Mouse (Mus musculus): ENCODE results near the gene Tspan33.

Tspan33 gene

DNA sequence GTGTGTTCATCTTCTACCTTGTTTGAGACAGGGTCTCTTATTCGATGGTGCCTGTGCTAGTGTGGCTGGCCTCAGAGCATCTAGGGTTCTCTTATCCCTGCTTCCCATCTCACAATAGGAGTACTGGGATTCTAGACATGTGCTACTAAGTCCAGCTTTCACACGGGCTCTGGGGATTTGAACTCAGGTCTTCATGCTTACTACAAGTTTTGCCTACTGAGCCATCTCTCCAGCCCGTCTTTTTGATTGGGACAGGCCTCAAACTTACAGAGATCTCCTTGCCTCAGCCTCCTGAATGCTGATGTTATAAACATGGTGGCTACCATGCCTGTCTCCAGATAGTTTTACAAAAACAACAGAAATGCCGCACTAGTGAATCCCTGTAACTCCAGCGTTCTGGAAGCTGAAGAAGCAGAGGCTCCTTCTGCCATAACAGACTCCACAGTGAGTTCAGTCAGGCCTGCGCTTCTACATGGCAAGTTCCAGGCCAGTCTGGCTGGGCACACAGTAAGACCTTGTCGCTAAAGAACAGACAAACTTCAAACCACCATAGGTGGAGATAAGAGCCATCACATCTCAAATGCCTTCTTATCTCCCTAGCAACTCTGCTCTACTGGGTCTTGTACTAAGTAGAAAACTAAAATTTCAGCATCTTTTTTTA, 5.2 kb downstream of the Tspan33 start:
- DNase-seq, result no peak

DNA sequence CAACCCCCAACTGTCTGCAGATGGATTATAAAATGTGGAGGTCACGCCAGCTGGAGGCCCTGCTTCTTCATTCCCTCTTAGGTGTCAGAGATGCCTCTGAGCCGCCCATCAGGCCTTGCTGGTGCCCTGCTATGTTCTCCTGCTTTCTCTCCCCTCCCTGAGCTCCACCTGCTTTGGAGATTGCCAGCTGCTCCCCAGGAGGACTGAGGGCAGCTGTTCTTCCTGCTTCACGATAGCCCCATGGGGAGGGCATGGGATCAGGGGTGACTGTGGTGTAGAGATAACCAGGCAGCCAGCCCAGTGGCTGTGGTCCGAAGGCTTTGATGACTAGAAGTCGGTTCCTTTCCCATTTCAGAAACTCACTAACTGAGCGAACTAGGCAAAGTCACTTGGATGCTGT, 7.0 kb downstream of the Tspan33 start:
- DNase-seq, result no peak

DNA sequence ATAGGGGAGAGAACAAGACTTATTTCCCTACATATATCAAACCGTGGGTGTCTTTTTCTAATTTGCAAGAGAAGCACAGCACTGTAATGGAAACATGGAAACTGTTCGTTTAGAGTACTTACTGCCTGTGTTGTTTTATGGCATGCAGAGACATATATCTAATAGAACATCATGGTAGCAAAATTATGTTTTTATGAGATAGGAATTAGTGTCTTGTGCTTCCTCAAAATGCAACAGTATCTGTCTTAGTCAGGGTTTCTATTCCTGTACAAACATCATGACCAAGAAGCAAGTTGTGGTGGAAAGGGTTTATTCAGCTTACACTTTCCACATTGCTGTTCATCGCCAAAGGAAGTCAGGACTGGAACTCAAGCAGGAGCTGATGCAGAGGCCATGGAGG, 8.1 kb downstream of the Tspan33 start:
- DNase-seq, result no peak

DNA sequence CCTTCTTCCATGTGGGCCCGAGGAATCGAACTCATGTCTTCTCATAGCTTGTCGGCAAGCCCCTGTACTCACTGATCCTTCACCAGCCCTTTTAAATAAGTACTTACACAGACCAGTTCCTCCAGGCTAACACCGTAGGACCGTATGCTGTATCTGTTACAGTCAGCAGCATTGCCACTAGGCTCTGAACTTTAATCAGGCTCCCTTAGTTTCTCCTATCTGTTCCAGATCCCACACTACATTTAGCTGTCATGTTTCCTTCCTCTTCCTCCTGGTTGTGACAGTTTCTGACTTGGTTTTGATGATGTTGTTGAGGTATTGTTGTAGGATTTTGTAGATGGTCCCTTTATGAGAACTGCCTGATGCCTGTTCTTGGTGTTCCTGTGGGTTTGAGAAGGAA, 10.1 kb downstream of the Tspan33 start:
- no peak for DNase-seq

DNA sequence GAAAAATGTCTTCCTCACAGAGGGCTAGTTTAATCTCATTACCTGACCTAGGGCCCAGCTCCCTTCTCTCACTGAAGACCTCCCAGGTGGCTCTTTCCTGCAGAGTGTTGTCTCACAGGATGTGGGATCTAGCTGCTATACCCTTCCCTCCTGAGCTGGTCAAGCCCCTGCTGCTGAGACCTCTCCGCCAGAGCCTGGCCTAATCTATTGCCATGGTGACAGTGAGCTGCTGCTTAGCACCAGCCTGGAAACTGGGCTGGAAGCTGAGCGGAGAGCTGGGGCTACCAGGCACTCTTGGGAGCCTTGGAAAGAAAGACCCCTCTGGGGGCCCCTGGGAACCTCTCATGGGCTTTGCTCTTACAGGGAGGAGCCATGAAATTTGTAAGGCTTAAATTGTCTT, 13.9 kb downstream of the Tspan33 start:
- no peak for DNase-seq

DNA sequence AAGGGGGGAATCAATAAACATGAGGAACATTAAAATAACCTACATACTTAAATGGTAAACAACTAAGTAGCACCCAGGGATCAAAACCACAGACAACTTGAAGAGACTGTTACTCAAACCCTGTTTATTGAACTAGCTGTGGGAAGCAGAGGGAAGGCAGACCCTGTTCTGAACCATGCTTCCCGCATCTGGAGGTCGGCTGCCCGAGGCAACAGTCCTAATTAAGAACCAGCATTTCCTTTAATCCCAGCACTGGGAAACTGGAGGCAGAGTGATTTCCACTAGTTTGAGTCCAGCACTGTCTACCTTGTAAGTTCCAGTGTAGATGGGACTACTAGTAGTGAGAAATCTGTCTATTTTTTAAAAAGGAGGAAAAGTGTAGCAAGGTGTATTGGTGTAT, 17.3 kb downstream of the Tspan33 start:
- no peak for DNase-seq

DNA sequence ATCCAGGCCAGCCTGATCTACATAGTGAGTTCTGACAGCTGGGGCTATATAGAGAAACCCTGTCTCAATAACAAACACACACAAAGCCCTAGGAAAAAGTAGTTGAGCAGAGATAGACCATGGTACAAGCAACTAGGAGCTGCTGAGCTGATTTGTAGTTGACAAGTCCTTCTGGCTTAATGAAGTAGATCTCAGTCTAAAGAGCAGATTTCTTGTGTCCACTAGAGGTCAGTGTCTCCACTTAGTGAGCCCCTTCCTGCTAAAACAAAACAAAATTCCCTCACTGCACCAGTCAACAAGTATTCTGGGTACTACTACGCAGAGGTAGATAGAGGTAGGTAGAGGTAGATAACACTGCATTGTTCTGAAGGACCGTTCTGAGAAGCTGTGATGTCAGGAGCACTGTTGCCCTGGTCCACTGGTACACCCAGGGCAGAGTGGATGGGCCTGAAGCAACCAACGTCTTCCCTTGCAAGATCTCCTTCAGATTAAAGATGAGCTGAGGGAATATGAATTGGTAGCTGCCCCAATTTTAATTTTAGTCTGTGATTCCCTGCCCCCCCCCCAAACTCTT, 18.1 kb downstream of the Tspan33 start:
- no peak for DNase-seq

DNA sequence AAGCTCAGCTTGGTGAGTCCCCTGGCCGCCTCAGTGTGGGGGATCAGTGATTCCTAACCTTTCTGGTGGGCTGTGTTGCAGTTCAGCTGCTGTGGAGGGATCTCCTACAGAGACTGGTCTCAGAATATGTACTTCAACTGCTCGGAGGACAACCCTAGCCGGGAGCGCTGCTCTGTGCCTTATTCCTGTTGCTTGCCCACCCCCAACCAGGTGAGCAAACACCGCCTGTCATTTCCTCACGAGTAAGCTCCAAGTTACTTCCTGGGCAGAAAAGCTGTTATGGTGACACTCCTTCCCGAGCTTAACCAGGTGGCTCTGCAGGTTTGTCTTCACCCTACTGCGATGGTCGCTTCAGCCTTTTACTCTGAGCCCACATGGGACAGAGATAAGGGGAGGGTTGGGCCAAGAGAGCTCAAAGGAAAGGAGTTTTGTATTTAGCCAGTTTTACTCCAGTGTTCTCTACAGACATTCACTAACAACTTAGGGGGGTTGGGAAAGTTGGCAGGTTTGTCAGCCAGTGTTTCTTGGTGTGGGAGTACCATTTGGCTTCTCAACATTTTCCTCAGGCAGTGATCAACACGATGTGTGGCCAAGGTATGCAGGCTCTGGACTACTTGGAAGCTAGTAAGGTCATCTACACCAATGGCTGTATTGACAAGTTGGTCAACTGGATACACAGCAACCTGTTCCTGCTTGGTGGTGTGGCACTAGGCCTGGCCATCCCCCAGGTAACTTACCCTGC, 22.8 kb downstream of the Tspan33 start:
- peak; percentile 23 to 41 for DNase-seq

DNA sequence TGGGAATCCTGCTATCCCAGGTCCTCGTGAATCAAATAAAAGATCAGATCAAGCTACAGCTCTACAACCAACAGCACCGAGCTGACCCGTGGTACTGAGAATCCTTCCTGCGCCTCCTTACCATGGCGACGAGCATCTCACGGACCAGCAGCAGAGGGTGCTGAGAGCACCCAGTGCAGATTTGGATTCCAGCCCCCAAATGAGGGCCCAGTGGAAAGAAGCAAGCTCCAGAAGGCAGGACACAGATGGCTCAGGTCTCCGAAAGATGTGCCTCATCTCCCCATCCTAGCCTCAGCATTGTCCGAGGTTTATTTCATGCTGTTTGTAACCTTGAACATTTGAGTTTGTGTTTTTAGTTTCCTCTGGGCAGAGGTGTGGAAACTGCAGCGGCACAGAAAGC, 23.5 kb downstream of the Tspan33 start:
- DNase-seq, result no peak

DNA sequence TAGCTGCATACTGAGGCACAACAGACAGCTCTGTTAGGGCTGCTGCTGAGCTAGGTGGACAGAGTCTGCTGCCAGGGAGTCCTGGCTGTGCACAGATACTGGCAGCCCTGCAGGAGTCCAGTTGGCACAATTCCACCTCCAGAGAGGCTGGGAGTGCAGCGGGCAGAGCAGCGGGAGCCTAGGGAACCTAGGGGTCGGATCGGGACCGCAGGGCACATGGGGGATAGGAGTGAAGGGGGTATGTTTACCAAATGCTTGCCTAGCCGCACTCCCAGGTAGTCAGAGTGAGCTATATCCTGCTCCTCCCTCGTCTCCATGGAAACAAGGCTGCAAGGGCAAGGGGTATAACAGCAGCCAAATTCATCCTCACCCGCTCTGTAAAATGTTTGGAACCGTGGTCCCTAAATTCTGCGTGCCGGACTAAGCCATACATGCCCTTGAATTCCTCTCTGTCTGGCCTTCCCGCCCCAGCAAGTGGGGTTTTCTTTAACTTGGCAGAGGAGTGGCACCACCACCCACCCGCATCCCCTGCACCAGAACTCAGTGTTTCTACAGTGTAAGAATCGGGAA, 24.0 kb downstream of the Tspan33 start:
- no peak for DNase-seq

DNA sequence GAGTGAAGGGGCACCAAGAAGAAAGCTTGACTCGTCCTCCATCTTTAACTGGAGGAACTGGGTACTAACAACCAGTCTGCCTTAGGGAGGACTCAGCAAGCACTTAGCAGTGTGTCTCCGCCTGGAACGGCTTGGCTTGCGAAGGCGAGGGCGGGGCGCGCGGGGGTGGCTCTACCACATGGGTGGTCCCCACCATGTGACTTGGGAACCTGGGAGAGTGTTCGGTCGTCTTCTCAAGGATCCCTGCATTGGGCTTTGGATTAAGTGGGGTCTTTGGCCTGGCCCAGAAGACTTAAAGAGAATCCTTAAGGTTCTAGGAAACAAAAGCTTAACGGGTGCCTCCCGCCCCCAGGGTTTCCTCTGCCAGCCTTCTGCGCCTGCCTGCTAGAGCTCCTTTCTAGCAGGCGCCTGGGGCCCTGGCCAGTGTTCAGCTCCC, 24.9 kb downstream of the Tspan33 start:
- DNase-seq, result peak; percentile 61 to 64

DNA sequence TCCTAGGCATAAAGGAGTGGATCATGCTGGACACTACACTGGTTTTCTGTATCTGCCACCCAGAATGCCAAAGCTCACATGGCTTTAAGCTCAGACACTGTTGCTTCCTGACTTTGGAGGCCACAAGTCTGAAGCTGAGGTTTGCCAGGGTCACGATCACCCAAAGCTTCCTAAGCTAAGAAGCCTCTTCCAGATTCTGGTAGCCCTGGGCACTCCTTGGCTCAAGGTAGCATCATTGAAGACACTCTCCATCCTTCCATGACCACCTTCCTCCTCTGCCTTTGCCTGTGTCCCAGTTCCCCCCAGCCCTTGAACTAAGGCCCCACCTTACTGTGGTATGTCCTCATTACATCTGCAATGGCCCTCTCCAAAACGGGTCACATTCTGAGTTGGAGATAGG, 27.9 kb downstream of the Tspan33 start:
- DNase-seq, result no peak

DNA sequence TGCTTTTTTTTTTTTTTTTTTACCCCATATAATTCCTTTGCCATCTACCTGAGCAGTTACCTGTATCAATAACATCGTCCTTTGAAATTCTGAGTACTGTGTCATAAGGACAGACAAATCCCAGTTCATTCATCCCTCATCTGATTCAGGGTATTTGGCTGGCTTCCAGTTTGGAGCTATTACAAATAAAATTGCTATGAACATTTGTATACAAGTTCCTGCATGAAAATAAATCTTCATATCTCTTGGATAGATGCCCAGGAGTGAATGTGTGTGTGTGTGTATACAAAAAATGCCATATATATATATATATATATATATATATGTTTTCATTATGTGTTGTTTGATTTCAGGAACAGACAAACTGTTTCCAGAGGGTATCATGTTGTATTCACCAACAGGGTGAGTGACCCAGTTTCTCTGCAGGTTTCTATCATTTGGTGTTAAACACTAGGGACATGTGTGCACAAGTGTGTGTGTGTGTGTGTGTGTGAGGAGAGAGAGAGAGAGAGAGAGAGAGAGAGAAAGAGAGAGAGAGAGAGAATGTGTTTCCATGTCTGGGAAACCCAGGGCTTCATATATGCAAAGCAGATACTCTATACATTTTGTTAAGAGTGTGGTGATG, 32.7 kb downstream of the Tspan33 start:
- DNase-seq, result no peak

DNA sequence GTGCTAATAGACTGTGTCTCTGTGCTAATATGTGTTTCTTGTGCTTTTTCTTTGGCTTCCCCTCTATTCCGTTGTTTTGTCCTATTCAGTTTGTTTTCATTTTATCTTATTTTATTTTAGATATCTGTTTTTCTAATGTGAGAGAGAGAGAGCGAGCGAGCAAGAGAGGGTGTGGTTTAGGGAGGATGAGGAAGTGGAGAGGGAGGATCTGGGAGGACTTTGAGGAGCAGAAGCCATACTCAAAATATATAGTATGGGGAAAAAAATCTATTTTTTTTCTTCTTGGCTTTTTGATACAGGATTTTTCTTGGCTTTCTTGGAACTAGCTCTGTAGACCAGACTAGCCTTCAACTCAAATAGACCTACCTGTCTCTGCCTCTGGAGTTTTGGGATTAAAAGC, 34.0 kb downstream of the Tspan33 start:
- no peak for DNase-seq

DNA sequence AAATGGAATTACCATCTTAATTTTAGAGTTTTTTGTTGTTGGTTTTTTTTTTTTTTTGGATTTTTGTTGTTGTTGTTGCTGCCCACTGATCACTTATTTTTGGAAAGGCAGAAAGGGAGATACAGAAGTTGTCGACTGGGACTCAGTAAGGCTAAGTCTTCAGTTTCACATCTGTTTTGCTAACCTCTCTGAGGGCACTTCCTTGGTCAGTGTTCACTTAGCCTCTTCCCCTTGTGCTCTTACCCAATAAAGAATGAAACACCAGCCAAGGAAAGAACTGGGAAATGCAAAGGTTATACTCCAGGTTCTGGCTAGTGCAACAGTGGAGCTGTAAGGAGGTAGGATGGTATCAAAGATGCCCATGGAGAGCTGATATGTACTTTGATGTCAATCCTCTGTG, 35.5 kb downstream of the Tspan33 start:
- DNase-seq, result no peak

DNA sequence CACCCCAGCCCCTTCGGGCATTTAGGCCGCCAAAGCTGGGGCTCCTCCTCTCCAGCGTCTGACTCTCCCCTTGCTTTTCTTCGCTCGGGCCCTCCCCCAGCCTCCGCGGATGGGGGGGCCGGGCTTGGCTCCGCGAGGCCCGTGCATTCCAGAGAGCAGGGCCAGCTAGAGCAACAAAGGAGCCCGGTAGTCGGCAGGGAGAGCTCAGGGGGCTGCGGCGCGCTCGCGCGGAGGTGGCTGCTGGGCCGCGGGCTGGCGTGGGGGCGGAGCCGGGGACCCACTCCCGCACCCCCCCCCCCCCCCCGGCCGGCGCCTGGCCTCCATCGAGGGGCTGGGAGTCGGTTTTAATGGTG, 41.3 kb downstream of the Tspan33 start, which contains the start of gene Smo:
Gene Smo, plus strand, starts transcription at position 168 of the 353 bp plus-strand sequence.
- peak; percentile 78 to 84 for DNase-seq

DNA sequence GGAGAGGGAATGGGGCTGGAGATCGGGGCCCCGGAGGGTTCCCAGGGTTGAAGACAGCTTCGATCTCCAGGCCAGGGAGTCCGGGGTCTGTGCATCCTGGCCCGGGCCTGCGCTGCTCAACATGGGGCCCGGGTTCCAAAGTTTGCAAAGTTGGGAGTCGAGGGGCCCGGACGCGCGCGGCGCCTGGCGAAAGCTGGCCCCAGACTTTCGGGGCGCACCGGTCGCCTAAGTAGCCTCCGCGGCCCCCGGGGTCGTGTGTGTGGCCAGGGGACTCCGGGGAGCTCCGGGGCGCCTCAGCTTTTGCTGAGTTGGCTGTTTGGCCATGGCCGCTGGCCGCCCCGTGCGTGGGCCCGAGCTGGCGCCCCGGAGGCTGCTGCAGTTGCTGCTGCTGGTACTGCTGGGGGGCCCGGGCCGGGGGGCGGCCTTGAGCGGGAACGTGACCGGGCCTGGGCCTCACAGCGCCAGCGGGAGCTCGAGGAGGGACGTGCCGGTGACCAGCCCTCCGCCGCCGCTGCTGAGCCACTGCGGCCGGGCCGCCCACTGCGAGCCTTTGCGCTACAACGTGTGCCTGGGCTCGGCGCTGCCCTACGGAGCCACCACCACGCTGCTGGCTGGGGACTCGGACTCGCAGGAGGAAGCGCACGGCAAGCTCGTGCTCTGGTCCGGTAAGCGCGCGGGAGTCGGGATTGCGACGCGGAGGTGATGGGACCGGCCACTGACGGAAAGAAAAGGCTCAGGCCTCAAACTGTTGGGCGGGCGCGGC, 41.8 kb downstream of the Tspan33 start:
- DNase-seq, result peak; percentile 45 to 65

DNA sequence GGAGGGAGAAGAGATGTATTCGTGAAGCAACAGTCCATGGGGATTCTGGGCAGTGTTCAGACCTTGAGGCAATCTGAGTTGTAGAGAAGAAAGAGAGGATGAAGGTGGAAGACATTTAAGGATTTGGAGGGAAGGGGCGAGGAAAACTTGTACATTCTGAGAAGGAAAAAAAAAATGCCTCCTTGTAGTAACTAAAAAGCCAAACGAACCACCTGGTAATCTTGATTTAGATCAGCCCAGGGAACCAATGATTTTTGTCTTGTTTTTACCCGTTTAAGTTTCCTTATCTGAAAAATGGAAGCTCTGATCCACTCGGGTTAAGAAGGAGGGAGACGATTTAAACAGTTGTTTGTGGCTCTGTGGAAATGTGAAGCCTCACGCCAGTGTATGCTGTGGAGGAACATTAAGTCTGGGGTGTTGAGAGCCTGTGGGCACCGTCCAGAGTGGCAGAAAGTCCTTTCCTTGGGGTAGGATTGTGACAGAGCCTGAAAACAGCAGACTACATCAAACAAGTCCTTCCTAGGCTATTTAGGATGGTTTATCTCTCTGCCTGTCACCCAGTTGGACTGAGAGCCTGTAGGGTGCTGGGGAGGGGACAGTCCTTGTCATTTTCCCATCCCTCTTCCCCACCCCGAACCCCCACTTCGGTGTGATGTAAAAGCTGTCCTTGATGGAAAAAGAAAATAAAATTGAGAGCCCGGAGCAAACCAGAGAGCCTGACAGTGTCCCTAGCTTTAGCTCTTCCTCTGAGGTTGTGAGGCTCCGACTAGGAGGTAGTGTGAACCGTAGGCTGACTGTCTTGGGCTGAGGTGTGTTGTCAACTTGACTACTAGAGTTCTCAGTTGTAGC, 42.8 kb downstream of the Tspan33 start:
- DNase-seq, result no peak

DNA sequence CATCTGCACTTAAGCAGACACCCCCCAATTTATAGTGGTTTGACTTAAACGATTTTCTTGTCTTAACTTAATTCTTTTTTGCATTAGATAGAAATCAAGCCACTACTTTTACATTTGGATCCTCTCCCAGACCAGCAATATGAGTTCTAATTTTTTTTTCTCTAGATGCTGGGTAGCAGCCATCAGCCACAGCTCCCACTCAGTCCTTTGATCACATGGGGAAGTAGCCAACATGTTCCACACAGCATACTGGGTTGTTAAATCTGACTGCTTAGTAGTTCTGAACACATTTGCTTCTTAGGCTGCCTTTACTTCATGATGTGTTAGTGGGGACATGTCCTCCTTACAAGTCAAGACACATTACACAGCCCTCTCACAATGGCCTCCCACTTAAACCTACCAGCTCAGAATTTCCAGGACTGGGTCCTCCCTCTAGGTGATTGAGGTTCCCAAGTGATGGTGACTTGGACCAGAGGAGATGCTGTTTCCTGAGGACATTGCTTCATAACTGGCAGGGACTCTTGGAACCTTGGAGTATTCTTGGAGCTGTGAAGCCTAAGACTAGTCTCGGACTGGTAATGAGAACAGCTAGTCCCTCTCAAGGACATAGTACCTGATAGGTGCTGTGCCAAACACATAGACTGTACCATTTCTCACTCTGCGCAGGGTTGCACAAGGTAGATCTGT, 57.6 kb downstream of the Tspan33 start:
- no peak for DNase-seq

DNA sequence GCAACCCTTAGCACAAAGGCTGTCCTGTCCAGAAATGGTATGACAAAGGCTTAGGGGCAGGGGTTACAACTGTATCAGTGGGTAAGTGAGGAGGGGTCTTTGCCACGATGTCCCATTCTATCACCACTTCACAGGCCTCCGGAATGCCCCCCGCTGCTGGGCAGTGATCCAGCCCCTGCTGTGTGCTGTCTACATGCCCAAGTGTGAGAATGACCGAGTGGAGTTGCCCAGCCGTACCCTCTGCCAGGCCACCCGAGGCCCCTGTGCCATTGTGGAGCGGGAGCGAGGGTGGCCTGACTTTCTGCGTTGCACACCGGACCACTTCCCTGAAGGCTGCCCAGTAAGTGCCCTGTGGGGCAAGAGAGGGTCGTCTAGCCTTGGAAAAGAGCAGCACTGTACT, 59.3 kb downstream of the Tspan33 start:
- no peak for DNase-seq

DNA sequence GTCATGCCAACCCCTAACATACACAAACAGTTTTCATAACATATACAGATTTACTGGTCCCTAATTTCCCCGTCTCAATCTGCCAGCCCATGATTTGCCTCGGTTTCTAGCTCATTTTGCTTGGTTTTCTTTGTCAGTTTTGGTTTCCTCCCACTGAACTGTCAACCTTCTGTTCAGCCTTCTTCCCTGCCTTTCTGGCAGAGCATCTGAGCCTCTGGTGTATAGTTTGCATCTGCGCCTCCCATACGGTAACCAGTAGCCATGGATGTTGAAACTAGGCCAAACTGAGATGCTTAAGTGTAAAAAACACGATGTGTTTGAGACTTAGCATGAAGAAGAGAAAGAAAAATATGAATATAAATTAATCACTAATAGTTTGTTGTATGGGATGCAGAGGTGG, 62.0 kb downstream of the Tspan33 start:
- DNase-seq, result no peak

All from thymus, postnatal 36 days (tissue).